Mouse (Mus musculus): Measurements from ENCODE around the gene Gm38392. TPM values are rescaled to one million over a fixed set of nuclear protein-coding genes. Genes with fewer than 3 reads are reported as not detected.

The Gm38392 gene
- polyA plus RNA-seq, 1 experiment from 2014 or later: 0.35 TPM

DNA sequence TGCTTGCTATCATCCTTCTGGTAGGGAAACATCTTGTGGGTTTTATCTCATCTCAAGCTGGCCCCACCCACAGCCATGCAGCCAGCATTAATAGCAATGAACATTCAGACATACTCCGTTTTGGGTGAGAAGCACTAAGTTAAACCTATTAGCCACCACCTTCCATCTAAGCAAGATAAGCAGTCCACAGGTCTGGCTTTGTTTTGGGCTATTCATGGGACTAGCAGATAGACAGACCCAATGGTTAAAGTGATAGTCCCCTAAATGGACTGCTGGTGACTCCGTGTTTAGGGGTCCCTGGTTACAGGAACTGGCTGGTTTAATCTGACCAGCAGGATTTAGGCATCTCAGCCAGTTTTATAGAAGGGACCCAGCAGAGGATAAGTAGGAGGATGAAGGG lies 74.0 kb downstream of the Gm38392 start:
- ATAC-seq (ENCODE audit: insufficient read depth): no peak
- 2% methylated on average over 2 of the region's 2 CpGs for WGBS (ENCODE audit: insufficient replicate concordance)

DNA sequence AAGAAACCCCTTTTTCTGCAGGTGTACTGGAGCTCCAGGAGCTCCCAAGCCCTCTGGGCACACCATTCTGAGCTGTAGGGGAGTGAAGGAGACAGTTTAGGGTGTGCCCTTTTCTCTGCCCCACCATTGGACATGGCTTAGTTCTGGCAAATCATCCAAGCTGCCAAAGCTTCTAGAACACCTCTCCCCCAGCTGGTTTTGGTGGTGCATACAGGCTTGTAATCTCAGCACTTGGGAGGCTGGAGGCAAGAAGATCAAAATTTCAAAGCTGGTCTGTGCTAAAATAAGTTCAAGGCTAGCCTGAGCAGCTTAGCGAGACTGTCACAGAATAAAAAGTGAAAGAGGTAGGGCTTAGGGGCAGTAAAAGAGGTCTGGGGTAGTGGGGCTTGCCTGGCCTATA lies 74.7 kb downstream of the Gm38392 start:
- Histone ChIP-seq H3K27me3 (peaks cover 99% of the 10 kb centered on the region), H3K27ac (replicated peaks) (no peak overlapping the region), H3K9ac (no peak overlapping the region), H3K9me3 (replicated peaks) (no peaks in the 10 kb centered on the region), H3K4me3 (replicated peaks) (no peak overlapping the region), H3K4me1 (replicated peaks) (peaks cover 23% of the 10 kb centered on the region), H3K4me2 (no peak overlapping the region), H3K36me3 (replicated peaks) (no peaks in the 10 kb centered on the region)
- ATAC-seq (ENCODE audit: insufficient read depth): no peak
- 10% methylated on average over 1 of the region's 1 CpGs for WGBS (ENCODE audit: insufficient replicate concordance)

More for the DNA sequence above, 74.0 kb downstream of the Gm38392 start:
- no peaks in the 10 kb centered on the region for H3K36me3 ChIP-seq (replicated peaks)
- H3K9ac ChIP-seq: no peak overlapping the region
- H3K4me2 ChIP-seq: no peak overlapping the region
- peaks cover 23% of the 10 kb centered on the region for H3K4me1 ChIP-seq (replicated peaks)
- H3K27me3 ChIP-seq: peaks cover 99% of the 10 kb centered on the region
- no peaks in the 10 kb centered on the region for H3K9me3 ChIP-seq (replicated peaks)
- H3K27ac ChIP-seq (replicated peaks): no peak overlapping the region
- H3K4me3 ChIP-seq (replicated peaks): no peak overlapping the region

DNA sequence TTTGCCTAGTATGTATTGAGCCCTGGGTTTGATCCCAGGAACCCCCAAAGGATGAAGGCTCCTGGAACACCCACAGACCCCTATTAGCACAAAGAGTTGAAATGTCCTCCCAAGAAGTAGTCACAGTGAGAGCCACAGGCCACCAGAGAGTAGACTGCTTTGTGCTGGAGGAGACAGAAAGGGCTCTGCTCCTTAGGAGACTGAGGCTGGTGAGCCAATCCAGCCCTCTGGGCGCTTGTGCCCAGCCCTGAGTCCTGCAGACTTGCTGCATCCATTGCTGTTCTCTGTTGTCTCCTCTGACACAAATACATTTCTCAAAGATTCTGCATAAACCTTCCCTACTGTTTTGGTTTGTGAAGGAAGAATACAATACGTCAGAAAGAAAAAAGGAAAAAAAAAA lies 76.1 kb downstream of the Gm38392 start:
- 4% methylated on average over 2 of the region's 2 CpGs for WGBS (ENCODE audit: insufficient replicate concordance)
- Histone ChIP-seq H3K36me3 (replicated peaks) (no peaks in the 10 kb centered on the region), H3K9ac (no peak overlapping the region), H3K4me1 (replicated peaks) (peaks cover 23% of the 10 kb centered on the region), H3K27ac (replicated peaks) (no peak overlapping the region), H3K4me3 (replicated peaks) (no peak overlapping the region), H3K4me2 (no peak overlapping the region), H3K27me3 (peaks cover 99% of the 10 kb centered on the region), H3K9me3 (replicated peaks) (no peaks in the 10 kb centered on the region)
- ATAC-seq (ENCODE audit: insufficient read depth): no peak

DNA sequence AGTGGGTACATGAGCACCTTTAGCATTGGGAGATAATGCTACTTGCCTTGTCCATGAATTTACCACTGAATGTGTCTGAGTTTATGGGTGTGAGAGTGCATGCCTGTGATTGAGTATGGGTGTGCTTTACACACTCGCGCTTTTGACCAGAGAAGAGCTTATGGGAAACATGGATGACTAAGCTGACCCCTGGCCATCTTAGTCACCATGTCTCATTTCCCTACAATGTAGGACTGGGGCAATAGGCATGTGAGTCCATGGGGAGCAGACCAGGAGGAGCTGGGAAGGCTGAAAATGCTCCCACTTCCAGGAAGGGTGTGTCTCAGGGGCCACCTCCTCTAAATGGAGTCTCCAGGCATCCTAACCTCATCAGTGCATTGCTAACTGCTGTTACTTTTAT lies 76.9 kb downstream of the Gm38392 start:
- H3K4me1 ChIP-seq (replicated peaks): peaks cover 15% of the 10 kb centered on the region
- ATAC-seq (ENCODE audit: insufficient read depth): no peak

DNA sequence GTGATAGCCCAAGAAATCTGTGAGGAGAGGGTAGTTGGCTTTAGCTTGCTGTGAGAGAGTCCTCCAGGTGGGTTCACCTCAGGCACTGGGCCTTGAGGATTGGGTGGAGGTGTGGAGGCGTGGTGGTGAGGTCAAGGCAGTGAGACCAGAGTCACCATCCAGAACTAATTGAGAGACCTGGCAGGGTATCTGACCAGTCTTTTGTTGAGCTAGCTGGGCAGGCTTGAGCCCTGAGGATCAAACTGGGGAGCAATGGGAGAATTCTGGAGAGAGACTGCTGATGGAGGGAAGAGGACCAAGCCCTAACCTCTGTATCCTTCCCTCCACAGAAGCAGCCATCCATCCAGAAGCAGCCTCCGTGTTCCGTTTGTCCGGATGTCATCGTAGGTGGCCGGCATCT lies 77.7 kb downstream of the Gm38392 start:
- H3K4me3 ChIP-seq (replicated peaks): no peak overlapping the region
- H3K27me3 ChIP-seq: peaks cover 99% of the 10 kb centered on the region
- H3K9ac ChIP-seq: no peak overlapping the region
- H3K27ac ChIP-seq (replicated peaks): no peak overlapping the region
- no peak overlapping the region for H3K4me2 ChIP-seq
- no peak for ATAC-seq (ENCODE audit: insufficient read depth)
- no peaks in the 10 kb centered on the region for H3K36me3 ChIP-seq (replicated peaks)
- WGBS (ENCODE audit: insufficient replicate concordance): 4% methylated on average over 6 of the region's 6 CpGs
- peaks cover 7% of the 10 kb centered on the region; the same call in 1 of the 2 replicates for H3K4me1 ChIP-seq (replicated peaks)
- H3K9me3 ChIP-seq (replicated peaks): no peaks in the 10 kb centered on the region

More for the DNA sequence above, 76.9 kb downstream of the Gm38392 start:
- 19% methylated on average over 2 of the region's 2 CpGs for WGBS (ENCODE audit: insufficient replicate concordance)
- Histone ChIP-seq H3K4me3 (replicated peaks) (no peak overlapping the region), H3K36me3 (replicated peaks) (no peaks in the 10 kb centered on the region), H3K27ac (replicated peaks) (no peak overlapping the region), H3K27me3 (peaks cover 99% of the 10 kb centered on the region), H3K9me3 (replicated peaks) (no peaks in the 10 kb centered on the region), H3K4me2 (no peak overlapping the region), H3K9ac (no peak overlapping the region)

DNA sequence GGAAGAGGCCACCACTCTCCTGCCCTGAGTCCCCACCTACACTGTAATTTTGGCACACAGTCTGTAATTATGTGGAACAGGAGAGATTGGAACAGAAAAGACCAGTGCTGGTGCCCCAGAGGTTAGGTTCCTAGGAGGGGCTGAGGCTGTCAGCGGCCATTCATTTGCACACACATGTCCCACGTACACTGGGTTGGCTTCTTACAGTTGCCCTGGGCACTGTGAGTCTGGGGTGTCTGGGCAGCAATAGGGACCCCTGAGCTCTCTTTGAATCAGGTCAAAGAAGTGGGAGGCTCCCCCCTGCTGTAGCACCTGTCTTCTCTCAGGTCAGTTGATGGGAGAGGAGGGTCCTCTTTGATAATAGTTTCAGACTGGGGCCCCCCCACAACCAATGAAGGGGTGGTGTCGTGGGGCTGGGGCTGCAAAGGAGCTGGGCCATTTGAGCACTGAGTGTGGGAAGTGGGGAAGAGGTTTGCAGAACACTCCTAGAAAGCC lies 78.7 kb downstream of the Gm38392 start:
- Histone ChIP-seq H3K9ac (no peak overlapping the region), H3K9me3 (replicated peaks) (no peaks in the 10 kb centered on the region), H3K27ac (replicated peaks) (no peak overlapping the region), H3K36me3 (replicated peaks) (no peaks in the 10 kb centered on the region), H3K4me2 (no peak overlapping the region), H3K4me3 (replicated peaks) (no peak overlapping the region), H3K4me1 (replicated peaks) (peaks cover 5% of the 10 kb centered on the region; the same call in 1 of the 2 replicates), H3K27me3 (peaks cover 99% of the 10 kb centered on the region)
- ATAC-seq (ENCODE audit: insufficient read depth): no peak
- 6% methylated on average over 3 of the region's 3 CpGs for WGBS (ENCODE audit: insufficient replicate concordance)

DNA sequence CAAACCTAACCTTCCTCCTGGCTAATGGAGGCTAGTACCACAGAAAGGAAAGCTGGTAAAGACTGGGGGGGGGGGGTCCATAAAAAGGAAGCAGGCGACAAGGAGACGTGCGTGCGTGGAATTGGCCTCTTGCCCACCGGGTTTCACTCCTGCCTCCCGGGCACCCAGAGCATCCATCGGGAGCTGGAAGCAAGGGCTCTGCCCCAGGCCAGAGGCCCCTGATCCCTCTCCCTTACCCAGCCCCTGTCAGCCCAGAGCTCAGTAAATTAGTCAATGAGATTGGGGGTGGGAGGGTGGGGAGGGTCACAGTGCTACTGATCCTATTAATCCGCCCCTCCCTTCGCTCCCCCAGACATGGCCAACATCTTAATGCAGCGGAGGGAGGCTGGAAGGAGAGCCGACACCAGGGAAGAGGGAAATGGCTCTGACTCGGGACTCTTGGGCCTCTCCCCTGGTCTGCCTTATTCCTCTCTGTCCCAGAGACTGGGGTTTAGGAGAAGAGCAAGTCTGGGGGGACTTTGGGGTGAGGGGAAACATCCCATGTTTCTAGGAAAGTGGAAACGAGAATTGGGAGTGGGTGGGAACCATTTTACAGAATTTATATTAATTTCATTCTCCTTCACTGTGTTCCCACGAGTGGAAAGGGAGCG lies 79.4 kb downstream of the Gm38392 start:
- Histone ChIP-seq H3K4me2 (no peak overlapping the region), H3K4me3 (replicated peaks) (no peak overlapping the region), H3K9ac (no peak overlapping the region), H3K36me3 (replicated peaks) (no peaks in the 10 kb centered on the region), H3K27ac (replicated peaks) (no peak overlapping the region), H3K27me3 (peaks cover 100% of the 10 kb centered on the region), H3K9me3 (replicated peaks) (no peaks in the 10 kb centered on the region), H3K4me1 (replicated peaks) (no peaks in the 10 kb centered on the region)
- no peak for ATAC-seq (ENCODE audit: insufficient read depth)
- 3% methylated on average over 15 of the region's 15 CpGs for WGBS (ENCODE audit: insufficient replicate concordance)

DNA sequence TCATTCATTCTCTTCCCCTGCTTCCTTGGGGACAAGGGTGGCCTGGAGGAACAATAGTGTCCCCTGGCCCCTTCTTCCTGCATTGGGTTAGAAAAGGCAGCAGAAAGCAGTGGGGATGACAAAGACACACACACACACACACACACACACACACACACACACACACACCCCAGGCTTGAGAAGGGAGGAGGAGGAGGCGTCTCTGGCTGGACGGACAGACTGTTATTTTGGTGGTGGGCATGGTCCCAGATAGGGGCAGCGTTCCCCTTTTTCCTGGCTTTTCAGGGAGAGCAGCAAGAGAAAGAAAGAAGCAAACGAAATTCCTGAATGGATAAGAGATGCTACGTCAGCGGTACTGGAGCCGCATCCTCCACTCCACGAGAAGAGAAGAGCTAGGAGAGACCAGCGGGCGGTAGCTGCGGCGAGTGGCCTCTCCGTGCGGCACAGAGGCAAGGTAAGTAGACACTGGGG lies 80.1 kb downstream of the Gm38392 start:
- H3K4me2 ChIP-seq: no peak overlapping the region
- 3% methylated on average over 14 of the region's 14 CpGs for WGBS (ENCODE audit: insufficient replicate concordance)
- no peak for ATAC-seq (ENCODE audit: insufficient read depth)

DNA sequence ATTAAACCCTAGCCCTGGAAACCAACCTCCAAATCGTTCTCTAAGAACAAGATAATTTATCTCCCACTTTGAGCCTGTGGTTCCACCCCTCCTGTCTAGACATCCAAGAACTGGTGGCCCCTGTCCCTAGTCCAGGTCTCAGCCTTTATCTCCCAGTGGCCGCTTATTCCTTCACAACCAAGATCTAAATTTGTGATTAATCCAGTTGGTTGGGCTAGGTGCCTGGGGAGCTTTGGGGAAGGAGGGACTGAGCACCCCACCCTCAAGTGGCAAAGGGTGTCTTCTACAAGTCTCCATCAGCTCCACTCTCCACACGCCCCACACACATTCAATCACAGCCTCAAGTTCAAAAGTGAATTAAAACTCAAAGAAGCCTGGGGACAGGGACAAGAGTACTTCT lies 80.5 kb downstream of the Gm38392 start:
- H3K9me3 ChIP-seq (replicated peaks): no peaks in the 10 kb centered on the region
- no peak overlapping the region for H3K4me3 ChIP-seq (replicated peaks)
- H3K36me3 ChIP-seq (replicated peaks): no peaks in the 10 kb centered on the region
- no peak overlapping the region for H3K9ac ChIP-seq
- no peak overlapping the region for H3K27ac ChIP-seq (replicated peaks)
- no peak overlapping the region for H3K4me2 ChIP-seq
- H3K4me1 ChIP-seq (replicated peaks): no peaks in the 10 kb centered on the region
- peaks cover 100% of the 10 kb centered on the region for H3K27me3 ChIP-seq
- no peak for ATAC-seq (ENCODE audit: insufficient read depth)
- WGBS (ENCODE audit: insufficient replicate concordance): 3% methylated on average over 3 of the region's 3 CpGs

More for the DNA sequence above, 80.1 kb downstream of the Gm38392 start:
- Histone ChIP-seq H3K36me3 (replicated peaks) (no peaks in the 10 kb centered on the region), H3K9me3 (replicated peaks) (no peaks in the 10 kb centered on the region), H3K4me3 (replicated peaks) (no peak overlapping the region), H3K4me1 (replicated peaks) (no peaks in the 10 kb centered on the region), H3K27ac (replicated peaks) (no peak overlapping the region), H3K27me3 (peaks cover 100% of the 10 kb centered on the region), H3K9ac (no peak overlapping the region)

DNA sequence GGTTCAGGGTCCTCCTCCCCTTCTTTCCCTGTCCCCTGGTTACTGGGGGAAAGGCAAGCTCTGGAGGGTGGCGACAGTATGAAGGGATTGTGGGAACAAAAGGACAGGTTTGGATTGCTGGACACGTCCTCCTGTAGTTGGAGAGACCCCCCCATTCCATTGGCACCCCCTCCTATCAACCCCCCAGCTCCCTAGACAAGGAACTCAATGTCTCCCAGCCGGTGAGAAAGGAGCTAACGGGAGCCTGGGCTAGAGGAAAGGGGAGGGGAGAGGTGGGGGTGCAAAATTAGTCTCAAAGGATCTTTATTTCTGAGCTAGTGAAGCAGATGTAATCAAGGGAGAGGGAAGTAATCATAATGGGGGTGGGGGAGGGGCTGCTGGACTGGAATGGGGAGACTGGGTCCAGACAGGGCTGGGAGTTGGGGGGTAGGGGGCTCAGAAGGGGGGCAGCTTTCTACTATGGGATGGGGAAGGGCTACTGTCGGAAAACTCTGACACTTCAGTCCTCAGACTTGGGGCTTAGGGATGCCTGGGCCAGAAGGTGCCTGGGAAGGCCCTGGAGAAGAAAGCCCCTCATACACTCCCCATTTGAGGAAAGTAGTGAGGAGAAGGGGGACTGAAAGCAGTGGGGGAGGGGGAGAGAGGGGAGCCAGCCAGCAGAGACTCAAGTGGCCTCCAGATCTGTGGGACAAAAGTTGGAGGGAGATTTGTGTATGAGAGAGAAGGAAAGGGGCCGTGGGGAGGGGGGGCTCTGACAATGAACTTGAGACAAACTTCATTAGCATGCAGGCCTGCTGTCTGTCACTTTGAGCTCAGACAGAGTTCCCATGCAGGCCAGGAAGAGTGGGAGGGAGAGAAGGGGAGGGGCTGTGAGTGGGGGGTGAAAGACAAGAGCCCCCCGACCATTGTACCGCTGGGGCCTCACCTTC lies 81.2 kb downstream of the Gm38392 start:
- Histone ChIP-seq H3K27ac (replicated peaks) (no peak overlapping the region), H3K27me3 (peaks cover 100% of the 10 kb centered on the region)

DNA sequence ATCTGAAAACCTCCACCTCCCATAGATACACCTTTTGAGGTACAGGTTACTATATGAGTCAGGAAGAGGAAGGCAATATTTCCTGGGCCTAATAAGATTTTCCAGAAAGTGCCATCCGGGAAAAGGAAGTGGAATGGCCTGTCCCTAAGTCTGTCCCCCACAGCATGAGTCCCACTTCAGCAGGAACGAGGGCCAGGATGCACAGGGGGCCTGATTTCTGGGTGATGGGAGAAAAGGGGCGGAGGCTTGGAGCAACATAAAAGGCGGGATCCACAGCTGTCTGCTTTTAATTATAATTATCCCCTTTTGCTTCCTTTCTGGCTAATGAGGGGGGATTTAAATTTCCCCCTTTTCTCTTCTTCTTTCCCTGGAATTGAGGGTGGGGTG lies 81.8 kb downstream of the Gm38392 start:
- ATAC-seq (ENCODE audit: insufficient read depth): no peak
- no peak overlapping the region for H3K4me3 ChIP-seq (replicated peaks)
- H3K4me1 ChIP-seq (replicated peaks): peaks cover 8% of the 10 kb centered on the region; the same call in 1 of the 2 replicates
- H3K4me2 ChIP-seq: no peak overlapping the region
- H3K9ac ChIP-seq: no peak overlapping the region
- WGBS (ENCODE audit: insufficient replicate concordance): 8% methylated on average over 4 of the region's 4 CpGs
- H3K27ac ChIP-seq (replicated peaks): no peak overlapping the region
- H3K27me3 ChIP-seq: peaks cover 100% of the 10 kb centered on the region
- H3K36me3 ChIP-seq (replicated peaks): no peaks in the 10 kb centered on the region
- H3K9me3 ChIP-seq (replicated peaks): no peaks in the 10 kb centered on the region

More for the DNA sequence above, 81.2 kb downstream of the Gm38392 start:
- Histone ChIP-seq H3K4me2 (no peak overlapping the region), H3K9me3 (replicated peaks) (no peaks in the 10 kb centered on the region), H3K4me1 (replicated peaks) (peaks cover 2% of the 10 kb centered on the region; the same call in 1 of the 2 replicates), H3K9ac (no peak overlapping the region), H3K36me3 (replicated peaks) (no peaks in the 10 kb centered on the region), H3K4me3 (replicated peaks) (no peak overlapping the region)
- WGBS (ENCODE audit: insufficient replicate concordance): 3% methylated on average over 8 of the region's 8 CpGs
- no peak for ATAC-seq (ENCODE audit: insufficient read depth)

All from liver, embryonic 15.5 days (tissue).